Mouse (Mus musculus) embryonic facial prominence, embryonic 14.5 days (tissue): ENCODE measurements at regions not wholly inside any gene's neighbourhood (a gene's known extent, or its start where the extent isn't known, plus 50 kb on each side); places are given as distances from the start of the nearest gene placed in this dataset.

Source experiments
- ATAC-seq: fragments of 200-750 bp; cut with Nextera tagmentation; 2 replicates; pipeline ENCODE4 v1.8.0; 2017; ENCODE audit warnings: low read depth, moderate number of reproducible peaks, moderate TSS enrichment
- DNase-seq: peaks from one replicate; pipeline ENCODE4 v3.0.0-alpha.2; 2015; ENCODE audit warnings: low spot score
- H3K27ac ChIP-seq: fragments of 300-500 bp; sonication (generic); replicated peaks from 2 replicates; pipeline ENCODE4 v1.5.1; 2014; ENCODE audit warnings: low read depth, mild to moderate bottlenecking, low read length, moderate library complexity
- H3K27me3 ChIP-seq: fragments of 300-500 bp; sonication (generic); replicated peaks from 2 replicates; pipeline ENCODE4 v1.6.1; 2014; ENCODE audit warnings: low read length; ENCODE audit not compliant: control insufficient read depth, insufficient read depth
- H3K36me3 ChIP-seq: fragments of 300-500 bp; sonication (generic); 2 replicates; pipeline ENCODE4 v1.6.1; 2014; ENCODE audit warnings: low read length, mixed read lengths; ENCODE audit not compliant: control insufficient read depth, insufficient read depth
- H3K4me1 ChIP-seq: fragments of 300-500 bp; sonication (generic); 2 replicates; pipeline ENCODE4 v1.6.1; 2014; ENCODE audit warnings: antibody characterized with exemption, low read length; ENCODE audit not compliant: control insufficient read depth, insufficient read depth
- H3K4me2 ChIP-seq: fragments of 300-500 bp; sonication (generic); 2 replicates; pipeline ENCODE4 v1.6.1; 2014; ENCODE audit warnings: low read depth, mild to moderate bottlenecking, low read length, moderate library complexity, mixed read lengths
- H3K4me3 ChIP-seq: fragments of 300-500 bp; sonication (generic); 2 replicates; pipeline ENCODE4 v1.5.1; 2014; ENCODE audit warnings: low read depth, mild to moderate bottlenecking, low read length
- H3K9ac ChIP-seq: fragments of 300-500 bp; sonication (generic); 2 replicates; pipeline ENCODE4 v1.6.1; 2014; ENCODE audit warnings: low read depth, mild to moderate bottlenecking, low read length, moderate library complexity, mixed read lengths
- H3K9me3 ChIP-seq: fragments of 300-500 bp; sonication (generic); 2 replicates; pipeline ENCODE4 v1.6.1; 2016; ENCODE audit warnings: low read length; ENCODE audit not compliant: control insufficient read depth
- WGBS: fragments of 180-500 bp; shearing (Covaris S2); extraction: QIAGEN DNeasy Blood & Tissue Kit; methylation state at CpG from one replicate; pipeline ENCODE4 v1.1.7; 2014; 5-methylcytosine and 5-hydroxymethylcytosine counted together

DNA sequence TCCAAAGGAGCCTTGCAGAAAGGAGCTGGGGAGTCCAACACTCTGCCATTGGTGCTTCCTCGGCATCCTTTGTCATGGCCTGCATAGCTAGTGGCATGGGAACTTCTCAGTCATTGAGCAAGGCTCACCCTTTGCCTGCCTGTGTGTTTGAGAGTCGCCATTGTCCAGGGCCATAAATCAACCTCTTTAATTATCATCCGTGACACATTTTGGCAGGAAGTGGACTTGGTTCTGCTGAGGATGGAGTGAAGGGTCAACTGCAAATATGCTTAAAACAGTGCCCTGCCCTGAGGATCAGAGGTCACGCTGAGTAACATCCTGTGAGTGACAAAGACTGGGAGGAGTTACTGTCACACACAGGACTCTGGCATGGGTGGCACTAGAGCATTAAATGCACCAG lies 151.2 kb downstream of the Chst1 start:
- 64% methylated on average over 4 of the region's 4 CpGs for WGBS
- H3K4me3 ChIP-seq: no peak overlapping the region
- DNase-seq (no peak), ATAC-seq (no peak)
- H3K36me3 ChIP-seq: no peaks in the 10 kb centered on the region
- H3K4me1 ChIP-seq: no peaks in the 10 kb centered on the region
- no peak overlapping the region for H3K9ac ChIP-seq
- H3K27me3 ChIP-seq: no peaks in the 10 kb centered on the region
- no peak overlapping the region for H3K27ac ChIP-seq
- H3K4me2 ChIP-seq: no peak overlapping the region
- no peaks in the 10 kb centered on the region for H3K9me3 ChIP-seq

DNA sequence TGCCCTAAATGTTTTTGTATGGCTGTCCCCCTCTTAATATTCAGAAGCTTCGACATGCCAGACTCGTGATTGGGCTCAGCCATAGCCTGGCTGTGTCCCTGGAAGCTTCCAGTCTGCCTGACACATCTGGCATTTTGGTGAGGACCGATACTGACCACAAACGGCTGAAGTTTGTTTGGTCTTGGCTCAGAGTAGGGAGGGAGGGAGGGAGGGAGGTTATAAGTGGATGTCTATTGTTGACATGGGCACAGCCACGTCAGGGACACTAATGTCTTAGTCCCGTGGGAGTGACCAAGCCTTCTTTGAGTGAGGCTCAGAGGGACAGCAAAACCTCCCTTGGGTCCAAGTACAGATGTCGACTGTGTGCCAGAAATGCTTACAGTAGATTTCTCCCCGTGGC lies 151.7 kb downstream of the Chst1 start:
- Histone ChIP-seq H3K4me2 (no peak overlapping the region), H3K36me3 (no peaks in the 10 kb centered on the region), H3K9ac (no peak overlapping the region), H3K27ac (no peak overlapping the region), H3K9me3 (no peaks in the 10 kb centered on the region), H3K4me3 (no peak overlapping the region), H3K27me3 (no peaks in the 10 kb centered on the region), H3K4me1 (no peaks in the 10 kb centered on the region)
- ATAC-seq (no peak), DNase-seq (no peak)
- 48% methylated on average over 8 of the region's 8 CpGs for WGBS

DNA sequence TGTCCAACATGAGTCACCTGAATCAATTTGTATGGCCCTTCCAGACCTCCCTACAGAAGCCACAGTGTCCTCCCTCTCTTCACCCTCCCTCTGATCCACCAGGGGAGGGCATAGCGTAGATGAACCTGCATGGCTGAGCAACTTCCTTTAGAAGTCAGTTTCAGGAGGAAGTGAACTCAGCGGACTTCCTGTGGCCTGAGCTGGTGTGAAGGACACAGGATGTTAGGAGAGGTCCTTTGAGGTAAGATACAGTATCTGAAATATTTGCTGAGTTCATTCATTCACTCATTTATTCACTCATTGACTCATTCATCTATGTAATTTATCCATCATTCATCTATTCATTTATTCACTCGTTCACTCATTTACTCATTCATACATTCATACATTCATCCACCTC lies 152.6 kb downstream of the Chst1 start:
- Histone ChIP-seq H3K4me3 (no peak overlapping the region), H3K36me3 (no peaks in the 10 kb centered on the region), H3K4me2 (no peak overlapping the region), H3K4me1 (no peaks in the 10 kb centered on the region), H3K9ac (no peak overlapping the region), H3K27ac (no peak overlapping the region), H3K9me3 (no peaks in the 10 kb centered on the region), H3K27me3 (no peaks in the 10 kb centered on the region)
- 79% methylated on average over 3 of the region's 3 CpGs for WGBS
- no peak for DNase-seq
- ATAC-seq: no peak

GRCm38 (mm10) chr2:92752794-92753193 lies 153.3 kb downstream of the Chst1 start:
- H3K36me3 ChIP-seq: no peaks in the 10 kb centered on the region
- ATAC-seq (no peak), DNase-seq (no peak)
- no peak overlapping the region for H3K9ac ChIP-seq
- H3K27me3 ChIP-seq: no peaks in the 10 kb centered on the region
- H3K4me3 ChIP-seq: no peak overlapping the region
- no peak overlapping the region for H3K4me2 ChIP-seq
- H3K27ac ChIP-seq: no peak overlapping the region
- H3K4me1 ChIP-seq: no peaks in the 10 kb centered on the region
- WGBS: 85% methylated on average over 8 of the region's 8 CpGs
- H3K9me3 ChIP-seq: no peaks in the 10 kb centered on the region

DNA sequence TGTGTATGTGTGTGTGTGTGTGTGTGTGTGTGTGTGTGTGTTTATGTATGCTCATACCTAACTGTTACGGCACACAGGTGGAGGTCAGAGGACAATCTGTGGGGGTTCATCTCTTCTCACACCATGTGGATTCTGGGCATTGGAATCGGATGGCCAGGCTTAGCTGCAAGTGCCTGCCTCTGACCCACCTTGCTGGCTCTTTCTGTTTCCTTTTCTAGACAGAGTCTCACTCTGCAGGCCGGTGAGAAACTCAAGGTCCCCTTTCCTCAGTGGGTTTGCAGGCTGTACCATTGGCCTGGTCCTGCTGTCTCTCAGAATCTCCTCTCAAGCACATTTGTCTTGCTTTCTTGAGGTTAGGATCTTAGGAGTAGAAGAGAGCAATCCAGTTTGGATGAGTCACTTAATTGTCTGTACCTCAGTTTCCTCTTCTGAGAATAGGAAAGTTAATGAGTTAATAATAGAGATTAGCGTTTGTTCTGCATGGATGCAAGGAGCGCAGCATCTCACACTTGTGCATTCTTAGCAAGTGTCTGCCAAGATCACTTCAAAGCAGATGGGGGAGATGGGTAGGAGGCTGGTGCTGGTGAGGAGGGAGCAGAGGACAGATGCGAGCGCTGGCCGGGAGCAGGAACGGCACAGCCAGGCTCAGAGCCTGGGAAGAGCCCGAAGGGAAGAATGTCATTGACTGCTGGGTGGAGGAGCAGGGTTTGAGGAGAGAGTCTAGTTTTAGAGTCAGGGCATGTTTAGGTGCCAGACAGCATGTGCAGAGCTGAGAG lies 155.2 kb downstream of the Chst1 start:
- 66% methylated on average over 10 of the region's 10 CpGs for WGBS
- H3K4me3 ChIP-seq: no peak overlapping the region

GRCm38 (mm10) chr2:92756491-92756890 lies 157.0 kb downstream of the Chst1 start:
- Histone ChIP-seq H3K9ac (no peak overlapping the region), H3K4me3 (no peak overlapping the region), H3K4me1 (no peaks in the 10 kb centered on the region), H3K27me3 (no peaks in the 10 kb centered on the region), H3K4me2 (no peak overlapping the region), H3K9me3 (no peaks in the 10 kb centered on the region), H3K27ac (no peak overlapping the region), H3K36me3 (no peaks in the 10 kb centered on the region)
- 90% methylated on average over 1 of the region's 1 CpGs for WGBS
- DNase-seq: no peak
- no peak for ATAC-seq

More for the DNA sequence above, 155.2 kb downstream of the Chst1 start:
- Histone ChIP-seq H3K27ac (no peak overlapping the region), H3K9ac (no peak overlapping the region), H3K4me2 (no peak overlapping the region), H3K27me3 (no peaks in the 10 kb centered on the region), H3K9me3 (no peaks in the 10 kb centered on the region), H3K4me1 (no peaks in the 10 kb centered on the region), H3K36me3 (no peaks in the 10 kb centered on the region)
- no peak for DNase-seq
- ATAC-seq: no peak

GRCm38 (mm10) chr2:92758775-92759174 lies 156.1 kb upstream of the Syt13 start:
- no peaks in the 10 kb centered on the region for H3K27me3 ChIP-seq
- no peak overlapping the region for H3K4me2 ChIP-seq
- H3K4me3 ChIP-seq: no peak overlapping the region
- no peaks in the 10 kb centered on the region for H3K4me1 ChIP-seq
- no peak overlapping the region for H3K9ac ChIP-seq
- no peak overlapping the region for H3K27ac ChIP-seq
- 60% methylated on average over 3 of the region's 3 CpGs for WGBS
- no peak for ATAC-seq
- no peaks in the 10 kb centered on the region for H3K36me3 ChIP-seq
- no peaks in the 10 kb centered on the region for H3K9me3 ChIP-seq
- no peak for DNase-seq

DNA sequence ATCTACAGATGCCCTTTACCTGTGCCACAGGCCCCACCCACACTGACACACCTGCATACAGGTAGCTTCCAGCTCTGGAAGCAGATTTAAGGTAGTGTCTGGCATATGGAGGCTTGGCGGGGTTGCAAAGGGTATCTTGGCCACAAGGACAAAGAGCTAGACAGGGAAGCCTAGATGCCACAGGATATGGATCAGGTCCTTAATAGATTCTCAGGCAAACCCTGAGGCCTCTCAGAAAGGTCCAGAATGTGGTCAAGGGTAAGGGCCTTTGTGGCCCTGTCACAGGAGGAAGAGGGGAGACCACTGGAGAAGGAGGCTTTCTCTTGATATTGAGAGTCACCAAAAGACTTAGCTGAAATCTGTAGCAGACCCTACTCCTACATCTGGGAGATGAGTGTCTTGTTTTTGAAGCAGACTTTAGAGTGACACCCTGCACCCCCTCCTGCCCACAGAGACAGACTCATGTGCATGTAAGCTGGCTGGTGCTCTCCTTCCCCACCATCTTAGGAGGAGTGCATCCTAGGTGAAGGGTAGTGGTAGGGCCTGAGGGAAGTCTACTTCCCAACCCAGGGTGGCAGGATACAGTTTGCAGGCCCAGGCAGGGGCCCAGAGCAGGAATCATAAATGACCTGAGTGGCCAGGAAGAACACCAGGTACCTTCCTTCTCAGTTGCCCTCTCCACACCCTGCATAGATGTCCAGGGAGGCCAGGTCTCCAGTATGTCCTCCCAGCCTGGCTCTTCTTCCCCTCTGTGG lies 150.8 kb upstream of the Syt13 start:
- 89% methylated on average over 1 of the region's 1 CpGs for WGBS
- ATAC-seq: no peak
- no peaks in the 10 kb centered on the region for H3K27me3 ChIP-seq
- no peak overlapping the region for H3K9ac ChIP-seq
- H3K36me3 ChIP-seq: no peaks in the 10 kb centered on the region
- H3K4me3 ChIP-seq: no peak overlapping the region
- H3K4me2 ChIP-seq: no peak overlapping the region
- H3K27ac ChIP-seq: no peak overlapping the region
- H3K4me1 ChIP-seq: no peaks in the 10 kb centered on the region
- no peaks in the 10 kb centered on the region for H3K9me3 ChIP-seq
- no peak for DNase-seq
